Mouse (Mus musculus) brown adipose tissue, adult 24 weeks (tissue): ENCODE results near the gene Scyl1. TPM values are rescaled to one million over a fixed set of nuclear protein-coding genes. Genes with fewer than 3 reads are reported as not detected.
A peak's percentile ranks its signal among the peaks of the same experiment; 100 is the strongest.

Source experiments
- H3K27ac ChIP-seq: fragments of 200-500 bp; replicated peaks from 2 replicates; pipeline ENCODE4 v1.5.1; 2012; ENCODE audit warnings: low read depth, mild to moderate bottlenecking, low read length
- H3K4me1 ChIP-seq: fragments of 200-500 bp; 2 replicates; pipeline ENCODE4 v1.6.1; 2012; ENCODE audit warnings: low read length, mixed read lengths; ENCODE audit not compliant: control insufficient read depth, insufficient read depth, insufficient read length
- H3K4me3 ChIP-seq: fragments of 200-500 bp; 2 replicates; pipeline ENCODE4 v1.5.1; 2012; ENCODE audit warnings: low read depth, mild to moderate bottlenecking, low read length, moderate library complexity; ENCODE audit not compliant: insufficient read depth
- polyA plus RNA-seq: library from polyadenylated mRNA; stranded (reverse); fragments of >200 nt; gene quantifications from 2 replicates; pipeline ENCODE4 v1.2.4, GENCODE M21; 2012; ENCODE audit not compliant: missing spikeins, insufficient read depth, insufficient read length

The Scyl1 gene
- polyA plus RNA-seq, 1 experiment, result 49.2 TPM

- Histone ChIP-seq H3K4me1 (peaks cover 59% of the 10 kb centered on the region), H3K4me3 (no peak overlapping the region), H3K27ac (peak overlapping the region; percentile 96)
These were observed 36.5 kb upstream of the Scyl1 start for GRCm38 (mm10) chr19:5807740-5808139.

DNA sequence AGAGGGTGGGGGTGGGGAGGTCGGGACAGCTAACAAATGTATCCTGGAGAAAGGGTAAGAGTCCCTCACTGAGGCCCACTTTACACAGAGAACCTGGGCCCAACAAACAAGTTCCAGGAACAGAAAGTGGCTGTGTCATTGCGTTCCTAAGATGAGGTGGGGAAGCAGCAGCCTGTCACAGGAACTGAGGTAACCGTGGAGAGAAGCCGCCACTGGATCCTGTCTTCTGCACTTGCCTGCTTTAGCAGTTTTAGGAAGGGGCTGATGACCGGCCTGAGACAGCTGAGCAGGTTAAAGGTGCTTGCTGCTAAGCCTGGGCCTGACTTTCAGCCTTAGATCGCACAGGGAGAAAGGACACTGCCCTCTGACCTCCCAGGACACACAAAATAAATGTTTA lies 35.6 kb upstream of the Scyl1 start:
- H3K4me1 ChIP-seq, result peaks cover 54% of the 10 kb centered on the region
- no peak overlapping the region for H3K4me3 ChIP-seq

GRCm38 (mm10) chr19:5806051-5806808 lies 35.0 kb upstream of the Scyl1 start:
- peak overlapping the region; percentile 96 for H3K27ac ChIP-seq
- H3K4me1 ChIP-seq, result peaks cover 48% of the 10 kb centered on the region
- peak overlapping the region; percentile 24 for H3K4me3 ChIP-seq

More for the DNA sequence above, 35.6 kb upstream of the Scyl1 start:
- H3K27ac ChIP-seq, result peak overlapping the region; percentile 96

DNA sequence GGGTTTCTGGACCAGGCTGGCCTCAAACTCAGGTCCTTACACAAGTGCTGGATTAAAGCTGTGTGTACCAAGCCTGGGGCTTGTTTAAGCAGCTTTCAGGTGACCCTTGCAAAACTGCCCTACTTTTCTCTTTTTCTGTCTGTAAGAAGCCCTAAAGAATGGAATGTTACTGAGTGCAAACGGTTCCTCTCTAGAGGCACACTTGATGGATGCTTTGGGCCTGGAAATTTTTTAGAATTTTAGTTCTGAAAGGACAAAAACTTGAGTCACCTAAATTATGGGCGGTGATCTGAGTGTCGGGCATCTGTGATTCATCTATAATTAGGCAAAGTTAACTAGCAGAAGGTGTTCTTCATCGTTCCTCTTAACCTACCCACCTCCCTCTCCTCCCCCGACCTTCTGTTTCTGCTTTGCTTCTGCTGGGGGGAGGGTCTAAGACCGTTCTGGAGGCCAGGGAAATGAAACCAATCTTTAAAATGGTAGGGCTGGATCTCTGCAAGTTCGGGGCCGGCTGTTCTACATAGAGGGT lies 33.2 kb upstream of the Scyl1 start:
- Histone ChIP-seq H3K27ac (peak overlapping the region; percentile 97), H3K4me1 (peaks cover 30% of the 10 kb centered on the region), H3K4me3 (peak overlapping the region; percentile 60; the same call in 1 of the 2 replicates)

DNA sequence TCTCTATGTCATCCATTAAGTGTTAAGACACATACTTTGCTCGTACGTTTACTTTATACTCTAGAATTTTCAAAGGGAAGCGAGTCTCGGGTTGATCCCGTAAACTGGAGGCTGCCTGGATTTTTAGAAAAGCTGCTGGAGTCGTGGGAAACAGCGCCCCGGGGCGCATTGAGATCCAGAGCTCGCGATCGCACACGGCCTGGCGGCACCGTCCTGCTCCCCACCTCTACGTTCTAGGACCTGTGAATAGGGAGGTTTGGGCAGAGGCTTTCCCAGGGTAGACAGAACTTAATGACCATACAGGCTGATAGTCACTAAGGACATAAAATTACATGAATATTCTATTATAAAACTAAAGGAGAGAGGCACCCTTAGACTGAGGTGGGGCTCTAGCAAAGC lies 32.7 kb upstream of the Scyl1 start:
- Histone ChIP-seq H3K4me3 (peak overlapping the region; percentile 60), H3K27ac (peak overlapping the region; percentile 97), H3K4me1 (peaks cover 27% of the 10 kb centered on the region)

GRCm38 (mm10) chr19:5803041-5803880 lies 32.0 kb upstream of the Scyl1 start:
- peak overlapping the region; percentile 79 for H3K4me3 ChIP-seq

GRCm38 (mm10) chr19:5802787-5803040 lies 31.5 kb upstream of the Scyl1 start:
- peak overlapping the region; percentile 100 for H3K27ac ChIP-seq
- peaks cover 16% of the 10 kb centered on the region for H3K4me1 ChIP-seq

More at GRCm38 (mm10) chr19:5803041-5803880, 32.0 kb upstream of the Scyl1 start:
- H3K4me1 ChIP-seq, result peaks cover 22% of the 10 kb centered on the region
- H3K27ac ChIP-seq, result peak overlapping the region; percentile 100

GRCm38 (mm10) chr19:5802011-5802786 lies 31.0 kb upstream of the Scyl1 start:
- Histone ChIP-seq H3K4me3 (peak overlapping the region; percentile 95), H3K4me1 (peaks cover 16% of the 10 kb centered on the region), H3K27ac (peak overlapping the region; percentile 100)

More at GRCm38 (mm10) chr19:5802787-5803040, 31.5 kb upstream of the Scyl1 start:
- peak overlapping the region; percentile 79 for H3K4me3 ChIP-seq

DNA sequence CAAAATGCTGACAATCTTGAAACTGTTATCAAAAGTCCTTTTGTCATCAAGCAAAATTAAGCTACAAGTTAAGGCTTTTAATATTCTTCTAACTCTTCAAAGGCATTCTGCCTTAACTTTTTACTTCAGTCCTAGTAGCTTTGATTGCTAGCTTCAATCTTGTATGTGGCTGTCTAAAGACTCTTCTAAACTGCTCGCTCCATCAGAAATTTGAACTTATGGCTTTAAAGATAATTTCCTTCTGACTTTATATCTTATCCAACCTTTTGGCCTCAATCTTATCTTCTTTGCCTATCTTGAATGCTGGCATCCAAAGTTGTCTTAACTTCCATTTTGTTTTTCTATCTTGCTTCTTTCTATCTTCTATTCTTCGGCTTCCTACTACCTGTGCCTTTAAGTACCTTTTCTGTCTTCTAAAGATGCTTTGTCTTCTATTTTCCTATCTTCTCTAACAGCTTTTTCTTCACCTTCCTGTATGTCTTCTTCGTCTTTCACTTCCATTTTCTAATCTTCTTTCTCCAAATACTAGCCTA lies 30.3 kb upstream of the Scyl1 start:
- peak overlapping the region; percentile 95 for H3K4me3 ChIP-seq
- peaks cover 12% of the 10 kb centered on the region for H3K4me1 ChIP-seq
- peak overlapping the region; percentile 80 for H3K27ac ChIP-seq

DNA sequence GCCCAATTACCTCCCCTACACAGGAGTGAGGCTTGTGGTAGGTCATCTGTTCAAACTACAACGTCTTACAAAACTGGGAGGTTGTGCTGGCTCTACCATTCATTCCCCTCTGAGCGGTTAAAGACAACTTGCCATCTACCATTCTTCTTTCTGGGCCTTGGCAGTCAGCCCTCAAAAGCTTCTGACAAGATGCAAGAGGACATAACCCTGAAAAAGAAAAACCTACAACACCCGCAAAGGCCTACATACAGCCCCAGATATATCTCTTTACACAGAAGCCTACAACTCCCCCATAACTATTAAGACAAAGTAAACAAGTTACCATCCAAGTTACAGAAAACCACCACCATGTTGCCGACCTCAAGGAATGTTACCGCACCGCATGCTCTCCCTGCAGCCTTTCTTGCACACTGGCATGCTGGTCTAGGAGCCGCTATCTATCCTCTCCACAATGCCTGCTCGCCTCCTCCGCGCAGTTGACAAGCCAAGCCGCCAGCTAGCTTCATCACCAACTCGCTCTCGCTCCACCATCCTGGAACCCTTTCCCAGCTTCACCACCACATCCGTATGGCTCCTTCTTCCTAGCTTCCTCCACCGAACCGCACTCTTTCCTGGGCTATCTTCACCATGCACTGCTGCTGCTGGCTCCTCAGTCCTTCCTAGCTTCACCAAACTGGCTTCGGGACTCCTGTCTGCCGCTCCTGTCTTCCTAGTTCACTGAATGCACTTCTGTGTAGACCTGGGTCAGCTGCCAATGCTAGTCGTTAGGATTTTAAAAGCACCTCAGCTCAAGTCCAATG lies 29.6 kb upstream of the Scyl1 start:
- Histone ChIP-seq H3K4me3 (peak overlapping the region; percentile 95), H3K27ac (peak overlapping the region; percentile 53), H3K4me1 (peaks cover 9% of the 10 kb centered on the region)

GRCm38 (mm10) chr19:5800350-5800631 lies 29.1 kb upstream of the Scyl1 start:
- Histone ChIP-seq H3K4me1 (peaks cover 8% of the 10 kb centered on the region; the same call in 1 of the 2 replicates), H3K27ac (peak overlapping the region; percentile 53)

DNA sequence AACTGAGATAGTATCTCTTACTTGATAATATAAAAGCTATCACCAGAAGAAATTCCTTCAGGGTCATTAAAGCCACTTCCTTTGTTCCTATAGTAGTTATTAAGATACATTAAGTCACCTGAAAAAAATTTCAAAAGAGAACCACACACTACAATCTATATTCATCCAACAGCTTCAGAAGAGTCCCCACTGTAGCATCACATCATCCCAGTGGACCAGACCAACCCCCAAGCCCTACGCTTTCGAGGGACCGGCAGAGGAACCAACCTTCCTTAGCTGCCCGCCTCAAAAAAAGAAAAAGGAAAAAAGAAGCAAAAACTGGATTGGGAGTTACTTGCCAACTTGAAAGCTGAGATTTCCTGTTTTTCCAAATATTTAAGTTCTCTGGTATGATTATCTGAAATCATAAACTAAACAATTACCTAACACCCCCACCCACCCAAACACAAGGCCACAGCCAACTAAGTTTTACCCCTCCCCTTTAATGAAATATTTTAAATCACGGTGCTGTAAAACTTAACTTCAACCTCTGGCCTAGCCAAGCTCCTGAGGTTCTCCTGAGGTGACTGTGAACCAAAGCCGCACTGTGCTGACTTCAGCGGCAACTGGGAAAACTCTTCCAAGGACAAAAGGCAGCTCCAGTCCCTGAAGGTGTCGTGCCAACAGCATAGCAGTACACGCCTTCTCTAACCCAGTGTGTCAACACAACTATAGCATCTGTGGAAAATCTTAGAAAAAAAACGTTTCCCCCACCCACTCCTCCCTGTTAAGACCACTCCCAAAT lies 28.5 kb upstream of the Scyl1 start:
- Histone ChIP-seq H3K27ac (peak overlapping the region; percentile 53), H3K4me3 (peak overlapping the region; percentile 95)

More at GRCm38 (mm10) chr19:5800350-5800631, 29.1 kb upstream of the Scyl1 start:
- H3K4me3 ChIP-seq, result peak overlapping the region; percentile 95

GRCm38 (mm10) chr19:5798700-5799479 lies 27.7 kb upstream of the Scyl1 start:
- H3K4me1 ChIP-seq, result no peaks in the 10 kb centered on the region
- H3K4me3 ChIP-seq, result peak overlapping the region; percentile 68
- no peak overlapping the region for H3K27ac ChIP-seq

More for the DNA sequence above, 28.5 kb upstream of the Scyl1 start:
- H3K4me1 ChIP-seq, result peaks cover 6% of the 10 kb centered on the region; the same call in 1 of the 2 replicates
